Mouse (Mus musculus): ENCODE data around the gene Gm3594.
"Not testable (repeated sequence)": the region's sequence is repeated elsewhere in the genome, so short reads cannot be mapped to it uniquely, and the experiment has no call there.

DNA sequence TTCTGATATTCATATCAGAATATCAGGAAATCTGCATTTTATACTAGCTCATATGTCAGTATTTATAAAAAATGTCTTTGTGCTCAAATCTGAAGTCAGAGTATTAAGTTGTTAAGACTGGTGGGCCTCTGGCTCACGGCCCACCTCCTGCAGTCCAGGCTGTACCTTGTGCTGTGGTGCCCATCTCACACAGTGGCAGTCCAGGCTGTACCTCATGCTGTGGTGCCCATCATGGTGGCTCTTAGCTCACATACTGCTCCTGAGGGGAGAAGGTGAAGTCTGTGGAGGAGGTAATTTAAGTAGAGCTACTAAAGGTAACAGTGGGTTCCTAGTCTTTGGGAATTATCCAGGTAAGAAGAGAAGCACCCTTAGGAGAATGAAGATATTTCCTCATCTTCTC is 27.4 kb upstream of the Gm3594 start:
- not testable (repeated sequence) for TF ChIP-seq CTCF (IDR thresholded peaks at IDR 0.05; ENCODE audit: extremely low read depth, insufficient read length, insufficient replicate concordance, low read depth, low read length); POLR2A (IDR thresholded peaks at IDR 0.05; ENCODE audit: low read depth, low read length)

Data from small intestine, adult 2 months (tissue).